Mouse (Mus musculus) ES-Bruce4 (cell line): ENCODE measurements around the gene Satl1.
"Not testable (repeated sequence)": the region's sequence is repeated elsewhere in the genome, so short reads cannot be mapped to it uniquely, and the experiment has no call there.

Source experiments
- CTCF ChIP-seq: IDR thresholded peaks from one replicate; pipeline ENCODE4 v1.8.1; 2011; ENCODE audit warnings: low read depth, low read length
- POLR2A ChIP-seq: IDR thresholded peaks from one replicate; pipeline ENCODE4 v1.8.1; 2011; ENCODE audit warnings: low read length; ENCODE audit not compliant: insufficient read depth

DNA sequence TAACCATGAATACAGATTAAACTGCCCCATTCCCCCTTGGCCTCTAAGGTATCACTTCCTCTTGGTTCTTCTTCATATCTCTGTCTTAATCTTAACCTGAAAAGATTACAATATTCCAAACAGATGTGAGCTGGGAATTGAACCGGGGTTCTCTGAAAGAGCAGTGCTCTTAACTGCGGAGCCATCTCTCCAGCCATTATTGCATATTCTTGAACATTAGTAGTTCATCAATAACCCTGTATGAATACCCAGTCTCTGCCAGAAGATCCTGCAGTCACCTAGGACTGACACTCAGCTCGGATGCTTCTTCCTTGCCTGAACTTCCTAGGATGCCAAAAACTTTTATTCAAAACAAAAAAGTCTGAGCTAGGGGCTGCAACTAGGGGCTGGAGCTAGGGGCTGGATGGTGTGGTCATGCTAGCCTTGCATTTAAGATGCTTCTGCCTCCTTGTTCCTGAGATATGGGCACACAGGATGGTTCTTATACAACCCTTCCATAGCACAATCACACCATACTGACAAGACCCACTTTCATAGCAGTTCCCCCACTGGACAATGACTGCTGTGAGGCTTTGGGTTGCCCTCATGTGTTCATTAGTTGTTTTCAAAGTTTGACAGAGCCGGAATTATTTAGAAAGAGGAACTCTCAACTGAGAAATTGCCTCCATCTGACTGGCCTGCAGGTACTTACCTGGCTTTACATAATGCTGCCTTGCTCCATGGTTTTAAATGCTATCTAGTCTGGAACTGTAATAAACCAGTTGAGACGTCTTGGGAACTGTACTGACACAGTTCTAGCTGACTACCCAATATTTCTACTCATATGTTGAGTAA is 35.8 kb downstream of the Satl1 start:
- not testable (repeated sequence) for TF ChIP-seq CTCF, POLR2A
